Mouse (Mus musculus) megakaryocyte, embryonic 14.5 days (primary cell): Measurements from ENCODE around the gene Fam131a.

Source experiments
- FLI1 ChIP-seq: IDR thresholded peaks from 2 replicates; pipeline ENCODE4 v1.6.1; 2012; ENCODE audit warnings: low read length, inconsistent platforms, mixed read lengths
- GATA1 ChIP-seq: IDR thresholded peaks from 3 replicates; pipeline ENCODE4 v1.6.1; 2012; ENCODE audit warnings: mixed read lengths, low read length, inconsistent platforms, borderline replicate concordance

GRCm38 (mm10) chr16:20653315-20653714, 39.7 kb upstream of the Fam131a start:
- TF ChIP-seq GATA1 (no peak), FLI1 (no peak)
